Mouse (Mus musculus): ENCODE measurements around the gene Grin3b. TPM values are rescaled to one million over a fixed set of nuclear protein-coding genes. Genes with fewer than 3 reads are reported as not detected.

The Grin3b gene
- polyA plus RNA-seq (2012; rRNA removed), result not detected in 2 replicates

GRCm38 (mm10) chr10:79970415-79971182 is at the start of gene Grin3b:
Grin3b (plus strand) TSS chr10:79970715.

GRCm38 (mm10) chr10:79920958-79921535 is 49.5 kb upstream of the Grin3b start, which contains the start of gene R3hdm4:
R3hdm4 (minus strand) TSS chr10:79921208.

GRCm38 (mm10) chr10:79926491-79927323 is 43.8 kb upstream of the Grin3b start, which contains the start of gene Arid3a:
Arid3a (plus strand) TSS chr10:79927043.

GRCm38 (mm10) chr10:79959847-79960601 is 10.5 kb upstream of the Grin3b start, which contains the start of gene Wdr18:
Wdr18 (plus strand) TSS chr10:79960152.

GRCm38 (mm10) chr10:79984195-79984816 is 13.8 kb downstream of the Grin3b start, which contains the start of gene Tmem259:
Tmem259 (minus strand) TSS chr10:79984330.

GRCm38 (mm10) chr10:79988506-79989271 is 18.2 kb downstream of the Grin3b start, which contains the start of gene Cnn2:
Cnn2 (plus strand) TSS chr10:79988584.

GRCm38 (mm10) chr10:79996272-79997033 is 25.9 kb downstream of the Grin3b start, which contains the start of gene Abca7:
Abca7 (plus strand) TSS chr10:79996494.

GRCm38 (mm10) chr10:80016511-80016910 is 46.0 kb downstream of the Grin3b start, which contains the start of gene Arhgap45:
Arhgap45 (plus strand) TSS chr10:80016653.

Other genes with a start within 250 kb of the Grin3b start
- 71.0 and 77.4 TPM in 2 replicates for gene Polrmt, start 224.1 kb upstream of the Grin3b start, polyA plus RNA-seq (2012; rRNA removed)
- 0.13 TPM in 1 of 2 replicates, not detected in the other for gene Fgf22, start 215.6 kb upstream of the Grin3b start, polyA plus RNA-seq (2012; rRNA removed)
- 192 and 253 TPM in 2 replicates for gene Rnf126, start 203.8 kb upstream of the Grin3b start, polyA plus RNA-seq (2012; rRNA removed)
- gene Fstl3, start 193.4 kb upstream of the Grin3b start, polyA plus RNA-seq (2012; rRNA removed), result 42.9 and 43.6 TPM in 2 replicates
- 0.06 and 0.23 TPM in 2 replicates for gene Prss57, start 179.8 kb upstream of the Grin3b start, polyA plus RNA-seq (2012; rRNA removed)
- 35.1 and 37.1 TPM in 2 replicates for gene Palm, start 177.1 kb upstream of the Grin3b start, polyA plus RNA-seq (2012; rRNA removed)
- gene Misp, start 149.7 kb upstream of the Grin3b start, polyA plus RNA-seq (2012; rRNA removed), result 267 and 317 TPM in 2 replicates
- gene Ptbp1, start 116.3 kb upstream of the Grin3b start, polyA plus RNA-seq (2012; rRNA removed), result 273 and 314 TPM in 2 replicates
- gene Prtn3, start 96.2 kb upstream of the Grin3b start, polyA plus RNA-seq (2012; rRNA removed), result 2.2 and 2.6 TPM in 2 replicates
- gene Plppr3, start 96.1 kb upstream of the Grin3b start, polyA plus RNA-seq (2012; rRNA removed), result 4.2 and 6.4 TPM in 2 replicates
- 0.15 TPM in 1 of 2 replicates, not detected in the other for gene Elane, start 84.5 kb upstream of the Grin3b start, polyA plus RNA-seq (2012; rRNA removed)
- 295 and 596 TPM in 2 replicates for gene Cfd, start 79.9 kb upstream of the Grin3b start, polyA plus RNA-seq (2012; rRNA removed)
- gene Med16, start 61.8 kb upstream of the Grin3b start, polyA plus RNA-seq (2012; rRNA removed), result 82.9 and 84.0 TPM in 2 replicates
- not detected in 2 replicates for gene Gm26602, start 59.9 kb upstream of the Grin3b start, polyA plus RNA-seq (2012; rRNA removed)
- 9.5 and 12.7 TPM in 2 replicates for gene Kiss1r, start 53.7 kb upstream of the Grin3b start, polyA plus RNA-seq (2012; rRNA removed)
- 358 and 384 TPM in 2 replicates for gene R3hdm4, start 49.5 kb upstream of the Grin3b start, polyA plus RNA-seq (2012; rRNA removed)
- gene Arid3a, start 43.7 kb upstream of the Grin3b start, polyA plus RNA-seq (2012; rRNA removed), result 7.1 and 9.2 TPM in 2 replicates
- 43.3 and 45.7 TPM in 2 replicates for gene Wdr18, start 10.6 kb upstream of the Grin3b start, polyA plus RNA-seq (2012; rRNA removed)
- gene Tmem259, start 13.6 kb downstream of the Grin3b start, polyA plus RNA-seq (2012; rRNA removed), result 384 and 485 TPM in 2 replicates
- 79.8 and 98.8 TPM in 2 replicates for gene Cnn2, start 17.9 kb downstream of the Grin3b start, polyA plus RNA-seq (2012; rRNA removed)
- 40.3 and 43.6 TPM in 2 replicates for gene Abca7, start 25.8 kb downstream of the Grin3b start, polyA plus RNA-seq (2012; rRNA removed)
- gene Arhgap45, start 45.9 kb downstream of the Grin3b start, polyA plus RNA-seq (2012; rRNA removed), result 24.6 and 25.0 TPM in 2 replicates
- gene Polr2e, start 69.1 kb downstream of the Grin3b start, polyA plus RNA-seq (2012; rRNA removed), result 179 and 185 TPM in 2 replicates
- gene Gpx4, start 76.5 kb downstream of the Grin3b start, polyA plus RNA-seq (2012; rRNA removed), result 332 and 514 TPM in 2 replicates
- 82.3 and 100 TPM in 2 replicates for gene Sbno2, start 134.9 kb downstream of the Grin3b start, polyA plus RNA-seq (2012; rRNA removed)
- gene Stk11, start 145.1 kb downstream of the Grin3b start, polyA plus RNA-seq (2012; rRNA removed), result 125 and 133 TPM in 2 replicates
- gene Atp5d, start 167.9 kb downstream of the Grin3b start, polyA plus RNA-seq (2012; rRNA removed), result 2,828 and 3,041 TPM in 2 replicates
- gene Cbarp, start 170.1 kb downstream of the Grin3b start, polyA plus RNA-seq (2012; rRNA removed), result 14.1 and 17.1 TPM in 2 replicates
- gene Midn, start 177.6 kb downstream of the Grin3b start, polyA plus RNA-seq (2012; rRNA removed), result 174 and 187 TPM in 2 replicates
- gene Cirbp, start 195.3 kb downstream of the Grin3b start, polyA plus RNA-seq (2012; rRNA removed), result 98.7 and 100 TPM in 2 replicates
- gene 1600002K03Rik, start 202.2 kb downstream of the Grin3b start, polyA plus RNA-seq (2012; rRNA removed), result 18.0 and 23.5 TPM in 2 replicates
- 3.4 and 3.6 TPM in 2 replicates for gene Efna2, start 208.8 kb downstream of the Grin3b start, polyA plus RNA-seq (2012; rRNA removed)

All from colon, adult 2 months (tissue).